Mouse (Mus musculus) bone marrow macrophage, adult 2 months (primary cell): ENCODE data around the gene Unc93b1. TPM values are rescaled to one million over a fixed set of nuclear protein-coding genes. Genes with fewer than 3 reads are reported as not detected.

Source experiments
- H3K27ac ChIP-seq: 2 replicates; pipeline ENCODE4 v1.5.1; 2012; ENCODE audit warnings: low read depth, low read length; ENCODE audit not compliant: insufficient read depth
- H3K4me1 ChIP-seq: 2 replicates; pipeline ENCODE4 v1.6.1; 2012; ENCODE audit warnings: low read length; ENCODE audit not compliant: control insufficient read depth, insufficient read depth
- H3K4me3 ChIP-seq: 2 replicates; pipeline ENCODE4 v1.5.1; 2012; ENCODE audit warnings: mild to moderate bottlenecking, low read length, moderate library complexity; ENCODE audit not compliant: insufficient read depth
- CTCF ChIP-seq: IDR thresholded peaks from 2 replicates; pipeline ENCODE4 v1.5.1; 2012; ENCODE audit warnings: low read depth, mild to moderate bottlenecking, low read length, moderate library complexity
- POLR2A ChIP-seq: IDR thresholded peaks from 2 replicates; pipeline ENCODE4 v1.6.1; 2012; ENCODE audit warnings: mild to moderate bottlenecking, low read depth, low read length, borderline replicate concordance
- polyA plus RNA-seq: library from polyadenylated mRNA; stranded (reverse); fragments of >200 nt; gene quantifications from 2 replicates; pipeline ENCODE4 v1.2.4, GENCODE M21; 2012; ENCODE audit not compliant: missing spikeins, insufficient read depth, insufficient read length

Unc93b1 gene
- polyA plus RNA-seq, 1 experiment = 1,428 TPM

- H3K4me1 ChIP-seq = peaks cover 63% of the 10 kb centered on the region
- TF ChIP-seq CTCF (no peak), POLR2A (peak; percentile 38; the same call in 1 of the 2 replicates)
- H3K27ac ChIP-seq = peak within 1 kb of the TSS; percentile 99
- H3K4me3 ChIP-seq = peak within 1 kb of the TSS; percentile 76
These were observed 22.4 kb upstream of the Unc93b1 start, which contains the start of gene Ndufs8 for GRCm38 (mm10) chr19:3912337-3913204. TSS of gene Ndufs8 (minus strand) at chr19:3912774.

GRCm38 (mm10) chr19:3913692-3914091, 21.3 kb upstream of the Unc93b1 start:
- Histone ChIP-seq H3K4me1 (peaks cover 56% of the 10 kb centered on the region), H3K27ac (peak overlapping the region; percentile 90), H3K4me3 (peak overlapping the region; percentile 73)
- TF ChIP-seq POLR2A (no peak), CTCF (no peak)

GRCm38 (mm10) chr19:3914535-3914934, 20.5 kb upstream of the Unc93b1 start:
- H3K4me1 ChIP-seq = peaks cover 49% of the 10 kb centered on the region
- no peak overlapping the region for H3K4me3 ChIP-seq
- H3K27ac ChIP-seq = peak overlapping the region; percentile 96
- TF ChIP-seq CTCF = no peak
- 0 out of 2 replicates have a peak, but pooled peaks have one; percentile 48 for TF ChIP-seq POLR2A

GRCm38 (mm10) chr19:3916727-3917126, 18.3 kb upstream of the Unc93b1 start:
- no peak for TF ChIP-seq POLR2A
- TF ChIP-seq CTCF = no peak
- Histone ChIP-seq H3K4me1 (peaks cover 27% of the 10 kb centered on the region), H3K4me3 (no peak overlapping the region), H3K27ac (0 out of 2 replicates have a peak overlapping the region, but pooled peaks have one; percentile 0)

DNA sequence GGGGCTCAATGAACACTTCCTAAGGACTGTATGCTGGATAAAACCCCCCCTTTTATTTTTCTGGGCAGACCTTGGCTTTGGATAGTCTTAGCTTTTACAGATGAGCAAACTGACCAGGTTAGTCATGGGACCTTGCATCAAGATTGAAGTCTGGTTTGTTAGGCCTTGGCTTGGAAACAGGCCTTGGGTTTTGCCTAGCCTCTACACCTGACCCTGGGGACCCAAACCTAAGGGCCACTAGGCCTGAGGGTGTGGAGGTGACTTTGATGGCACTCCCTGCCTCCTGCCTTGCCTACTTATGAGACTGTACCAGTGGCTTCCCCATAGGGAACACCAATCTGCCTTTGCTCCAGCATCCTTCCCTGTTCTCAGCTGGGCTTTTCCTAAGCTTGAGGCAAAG, 15.1 kb upstream of the Unc93b1 start:
- TF ChIP-seq POLR2A (no peak), CTCF (no peak)
- peaks cover 40% of the 10 kb centered on the region for H3K4me1 ChIP-seq
- H3K27ac ChIP-seq = no peak overlapping the region
- no peak overlapping the region for H3K4me3 ChIP-seq

DNA sequence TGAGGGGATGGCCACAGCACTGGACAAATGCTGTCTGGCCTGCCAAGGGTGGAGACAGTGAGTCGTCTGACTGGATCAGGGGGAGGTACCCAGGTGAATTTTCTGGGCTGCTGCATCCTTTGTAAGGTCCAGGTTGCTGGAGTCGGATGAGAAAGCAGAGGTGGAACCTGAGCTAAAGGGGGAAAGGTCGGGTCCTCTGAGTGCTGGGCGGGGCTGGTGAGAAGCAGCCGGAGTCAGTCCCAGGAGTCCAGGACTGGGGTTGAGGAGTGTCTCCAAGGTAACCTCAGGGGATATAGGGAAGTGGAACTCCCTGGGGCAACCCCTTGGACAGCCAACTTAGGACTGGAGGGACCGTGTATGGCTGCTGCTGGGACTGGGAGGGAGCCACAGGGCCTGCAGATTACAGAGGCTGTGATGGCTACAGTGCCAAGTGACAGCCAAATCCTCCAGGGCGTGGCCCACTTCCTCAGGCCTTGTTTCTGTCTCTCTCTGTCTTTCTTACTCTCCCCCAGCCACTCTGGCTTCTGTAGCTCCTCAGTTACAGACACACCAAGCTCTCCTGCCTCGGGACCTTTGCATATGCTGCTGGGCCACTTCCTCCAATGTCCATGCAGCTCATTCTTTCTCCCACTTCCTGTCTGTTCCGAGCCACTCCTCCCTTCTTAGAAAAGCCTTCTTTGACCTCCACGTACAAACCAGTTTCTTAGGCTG, 12.2 kb upstream of the Unc93b1 start:
- H3K4me3 ChIP-seq = no peak overlapping the region
- TF ChIP-seq CTCF (no peak; the same call in 1 of the 2 replicates), POLR2A (no peak)
- H3K27ac ChIP-seq = peak overlapping the region; percentile 89
- H3K4me1 ChIP-seq = peaks cover 55% of the 10 kb centered on the region

GRCm38 (mm10) chr19:3923586-3923985, 11.4 kb upstream of the Unc93b1 start:
- Histone ChIP-seq H3K27ac (peak overlapping the region; percentile 89), H3K4me1 (peaks cover 60% of the 10 kb centered on the region), H3K4me3 (no peak overlapping the region)
- no peak for TF ChIP-seq CTCF
- no peak for TF ChIP-seq POLR2A

DNA sequence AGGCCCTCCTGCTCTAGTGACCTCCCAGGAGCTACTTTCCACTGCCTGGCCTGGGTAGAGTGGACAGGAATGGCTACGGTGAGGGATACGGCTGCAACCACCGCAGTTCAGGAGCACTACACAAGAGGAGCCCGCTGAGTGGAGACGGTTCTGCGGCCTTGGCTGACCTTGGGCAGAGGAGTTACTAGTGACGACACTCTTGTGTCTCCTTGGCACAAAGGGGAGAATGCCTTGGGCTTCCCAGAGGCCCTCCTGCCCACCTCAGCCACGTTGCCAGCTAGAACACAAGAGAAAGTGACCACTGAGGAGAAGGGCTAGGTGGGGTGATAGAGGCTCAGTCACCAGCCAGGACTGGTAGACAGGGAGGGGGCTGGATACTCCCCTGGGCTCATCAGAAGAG, 10.8 kb upstream of the Unc93b1 start:
- peaks cover 63% of the 10 kb centered on the region for H3K4me1 ChIP-seq
- no peak overlapping the region for H3K4me3 ChIP-seq
- no peak for TF ChIP-seq CTCF
- TF ChIP-seq POLR2A = no peak
- H3K27ac ChIP-seq = peak overlapping the region; percentile 89

DNA sequence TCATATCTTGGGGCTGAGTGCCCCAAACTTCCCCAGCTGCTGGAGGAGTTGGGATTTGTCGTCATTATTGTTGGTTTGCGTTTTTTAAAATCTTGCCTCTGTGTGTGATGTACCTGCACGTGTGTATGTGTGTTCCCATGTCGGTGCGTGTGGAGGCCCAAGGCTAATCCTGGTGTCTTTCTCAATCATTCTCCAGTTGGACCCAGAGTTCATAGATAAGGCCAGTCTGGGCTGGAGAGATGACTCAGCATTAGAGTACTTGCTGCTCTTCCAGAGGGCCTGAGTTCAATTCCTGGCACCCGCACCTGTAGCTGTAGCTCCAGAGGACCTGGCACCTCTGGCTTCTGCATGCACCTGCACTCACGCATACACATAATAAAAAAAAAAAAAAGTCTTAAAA, 10.1 kb upstream of the Unc93b1 start:
- Histone ChIP-seq H3K4me3 (no peak overlapping the region), H3K4me1 (peaks cover 63% of the 10 kb centered on the region), H3K27ac (peak overlapping the region; percentile 89)
- TF ChIP-seq CTCF = no peak

GRCm38 (mm10) chr19:3925859-3926258, 9.1 kb upstream of the Unc93b1 start:
- Histone ChIP-seq H3K27ac (no peak overlapping the region), H3K4me3 (no peak overlapping the region), H3K4me1 (peaks cover 66% of the 10 kb centered on the region)
- TF ChIP-seq CTCF (no peak), POLR2A (no peak)
